Mouse (Mus musculus) brain, embryonic 18.5 days (tissue): Measurements from ENCODE around the gene Csrp1.

Experiments
- DNase-seq: peaks from one replicate; pipeline ENCODE4 v3.0.0-alpha.2; 2012; ENCODE audit warnings: low read depth, low spot score

Gene Csrp1

GRCm38 (mm10) chr1:135770896-135771572 lies 51.2 kb downstream of the Csrp1 start:
- DNase-seq: no peak

- no peak for DNase-seq
Observed at GRCm38 (mm10) chr1:135771573-135771970, 51.7 kb downstream of the Csrp1 start.

GRCm38 (mm10) chr1:135776596-135776995 lies 56.7 kb downstream of the Csrp1 start:
- DNase-seq: no peak

- no peak for DNase-seq
Observed at GRCm38 (mm10) chr1:135777046-135777445, 57.2 kb downstream of the Csrp1 start.

- no peak for DNase-seq
Observed at GRCm38 (mm10) chr1:135778780-135779535, 59.1 kb downstream of the Csrp1 start, which contains the start of gene Tnni1. Gene Tnni1 (plus strand): TSS chr1:135779434.

GRCm38 (mm10) chr1:135780649-135781048 lies 60.8 kb downstream of the Csrp1 start:
- no peak for DNase-seq

- DNase-seq: no peak
Observed at GRCm38 (mm10) chr1:135781220-135781619, 61.4 kb downstream of the Csrp1 start.

- DNase-seq: no peak
Observed at GRCm38 (mm10) chr1:135782816-135783215, 63.0 kb downstream of the Csrp1 start.

GRCm38 (mm10) chr1:135787799-135788198 lies 67.9 kb downstream of the Csrp1 start:
- no peak for DNase-seq

- no peak for DNase-seq
Observed at GRCm38 (mm10) chr1:135788708-135789107, 68.8 kb downstream of the Csrp1 start.

- DNase-seq: no peak
Observed at GRCm38 (mm10) chr1:135789815-135790214, 70.0 kb downstream of the Csrp1 start.

GRCm38 (mm10) chr1:135792143-135792939 lies 72.5 kb downstream of the Csrp1 start:
- DNase-seq: no peak

- no peak for DNase-seq
Observed at GRCm38 (mm10) chr1:135793370-135794215, 73.7 kb downstream of the Csrp1 start.

GRCm38 (mm10) chr1:135794216-135795134 lies 74.6 kb downstream of the Csrp1 start:
- DNase-seq: no peak

- DNase-seq: no peak
Observed at GRCm38 (mm10) chr1:135798492-135798891, 78.6 kb downstream of the Csrp1 start.

GRCm38 (mm10) chr1:135799109-135799627 lies 79.3 kb downstream of the Csrp1 start:
- DNase-seq: no peak

- DNase-seq: no peak
Observed at GRCm38 (mm10) chr1:135800192-135800950, 80.5 kb downstream of the Csrp1 start.
